Mouse (Mus musculus) heart, embryonic 12.5 days (tissue): ENCODE results near the gene Tbc1d14. TPM values are rescaled to one million over a fixed set of nuclear protein-coding genes. Genes with fewer than 3 reads are reported as not detected.

Experiments used
- ATAC-seq: fragments of 200-750 bp; cut with Nextera tagmentation; 2 replicates; pipeline ENCODE4 v1.8.0; 2017; ENCODE audit warnings: moderate TSS enrichment, moderate library complexity; ENCODE audit not compliant: insufficient number of reproducible peaks, low FRiP score
- H3K27ac ChIP-seq: fragments of 300-500 bp; sonication (generic); 2 replicates; pipeline ENCODE4 v1.5.1; 2016; ENCODE audit warnings: mild to moderate bottlenecking, moderate library complexity; ENCODE audit not compliant: poor library complexity, severe bottlenecking
- H3K27me3 ChIP-seq: fragments of 300-500 bp; sonication (generic); replicated peaks from 2 replicates; pipeline ENCODE4 v1.6.1; 2016; ENCODE audit warnings: mild to moderate bottlenecking, moderate library complexity
- H3K36me3 ChIP-seq: fragments of 300-500 bp; sonication (generic); 2 replicates; pipeline ENCODE4 v1.6.1; 2016; ENCODE audit warnings: mild to moderate bottlenecking, moderate library complexity
- H3K4me1 ChIP-seq: fragments of 300-500 bp; sonication (generic); replicated peaks from 2 replicates; pipeline ENCODE4 v1.6.1; 2016; ENCODE audit warnings: mild to moderate bottlenecking
- H3K4me2 ChIP-seq: fragments of 300-500 bp; sonication (generic); 2 replicates; pipeline ENCODE4 v1.6.1; 2016; ENCODE audit warnings: mild to moderate bottlenecking, moderate library complexity
- H3K4me3 ChIP-seq: fragments of 300-500 bp; sonication (generic); 2 replicates; pipeline ENCODE4 v1.5.1; 2016; ENCODE audit warnings: mild to moderate bottlenecking
- H3K9ac ChIP-seq: fragments of 300-500 bp; sonication (generic); 2 replicates; pipeline ENCODE4 v1.6.1; 2016; ENCODE audit warnings: mild to moderate bottlenecking, moderate library complexity
- H3K9me3 ChIP-seq: fragments of 300-500 bp; sonication (generic); replicated peaks from 2 replicates; pipeline ENCODE4 v1.6.1; 2016; ENCODE audit warnings: mild to moderate bottlenecking, moderate library complexity
- WGBS: fragments of 180-500 bp; shearing (Covaris S2); methylation state at CpG from one replicate; pipeline ENCODE4 v1.1.7; 2016; 5-methylcytosine and 5-hydroxymethylcytosine counted together
- polyA plus RNA-seq: library from polyadenylated mRNA; unstranded; fragments of >200 nt; fragmentation: Nextera tagmentation; extraction: Ambion mirVana; gene quantifications from 2 replicates; pipeline ENCODE4 v1.2.1, GENCODE M21; 2016

The Tbc1d14 gene
- polyA plus RNA-seq, 1 experiment from 2014 or later: 20.0 TPM

GRCm38 (mm10) chr5:36564530-36564929 lies 28.5 kb downstream of the Tbc1d14 start:
- no peak for ATAC-seq
- 64% methylated on average over 9 of the region's 9 CpGs for WGBS
- no peak overlapping the region for H3K4me2 ChIP-seq
- H3K4me3 ChIP-seq: no peak overlapping the region
- H3K4me1 ChIP-seq: peaks cover 60% of the 10 kb centered on the region
- H3K9me3 ChIP-seq: no peaks in the 10 kb centered on the region
- no peaks in the 10 kb centered on the region for H3K36me3 ChIP-seq
- no peaks in the 10 kb centered on the region for H3K27me3 ChIP-seq
- H3K9ac ChIP-seq: no peak overlapping the region
- H3K27ac ChIP-seq: no peak overlapping the region

GRCm38 (mm10) chr5:36563741-36564140 lies 29.3 kb downstream of the Tbc1d14 start:
- Histone ChIP-seq H3K36me3 (no peaks in the 10 kb centered on the region), H3K9me3 (no peaks in the 10 kb centered on the region), H3K9ac (no peak overlapping the region), H3K4me3 (no peak overlapping the region), H3K27me3 (no peaks in the 10 kb centered on the region), H3K4me1 (peaks cover 63% of the 10 kb centered on the region), H3K27ac (no peak overlapping the region), H3K4me2 (no peak overlapping the region)
- WGBS: 78% methylated on average over 6 of the region's 6 CpGs
- no peak for ATAC-seq

- 0 out of 2 replicates have a peak overlapping the region, but pooled peaks have one; percentile 28 for H3K27ac ChIP-seq
- H3K27me3 ChIP-seq: no peaks in the 10 kb centered on the region
- 76% methylated on average over 10 of the region's 10 CpGs for WGBS
- no peaks in the 10 kb centered on the region for H3K9me3 ChIP-seq
- no peak overlapping the region for H3K4me2 ChIP-seq
- H3K4me3 ChIP-seq: no peak overlapping the region
- no peaks in the 10 kb centered on the region for H3K36me3 ChIP-seq
- H3K4me1 ChIP-seq: peaks cover 60% of the 10 kb centered on the region
- no peak overlapping the region for H3K9ac ChIP-seq
- ATAC-seq: no peak; the same call in 1 of the 2 replicates
Observed at GRCm38 (mm10) chr5:36562791-36563445, 30.2 kb downstream of the Tbc1d14 start.

- Histone ChIP-seq H3K27me3 (no peaks in the 10 kb centered on the region), H3K4me3 (no peak overlapping the region), H3K4me1 (peaks cover 54% of the 10 kb centered on the region), H3K4me2 (no peak overlapping the region), H3K36me3 (no peaks in the 10 kb centered on the region), H3K27ac (no peak overlapping the region), H3K9me3 (no peaks in the 10 kb centered on the region), H3K9ac (no peak overlapping the region)
- ATAC-seq: no peak
- WGBS: 79% methylated on average over 4 of the region's 4 CpGs
Observed at GRCm38 (mm10) chr5:36561509-36561908, 31.6 kb downstream of the Tbc1d14 start.

- no peak for ATAC-seq
- no peaks in the 10 kb centered on the region for H3K36me3 ChIP-seq
- H3K9me3 ChIP-seq: no peaks in the 10 kb centered on the region
- H3K9ac ChIP-seq: no peak overlapping the region
- no peaks in the 10 kb centered on the region for H3K27me3 ChIP-seq
- H3K4me3 ChIP-seq: no peak overlapping the region
- peaks cover 54% of the 10 kb centered on the region for H3K4me1 ChIP-seq
- no peak overlapping the region for H3K4me2 ChIP-seq
- no peak overlapping the region for H3K27ac ChIP-seq
- 81% methylated on average over 4 of the region's 4 CpGs for WGBS
Observed at GRCm38 (mm10) chr5:36560490-36560889, 32.6 kb downstream of the Tbc1d14 start.

GRCm38 (mm10) chr5:36559510-36560235 lies 33.4 kb downstream of the Tbc1d14 start:
- no peak overlapping the region for H3K9ac ChIP-seq
- no peak for ATAC-seq
- WGBS: 74% methylated on average over 6 of the region's 6 CpGs
- H3K4me1 ChIP-seq: peaks cover 56% of the 10 kb centered on the region
- no peaks in the 10 kb centered on the region for H3K36me3 ChIP-seq
- no peaks in the 10 kb centered on the region for H3K27me3 ChIP-seq
- H3K4me2 ChIP-seq: no peak overlapping the region
- H3K4me3 ChIP-seq: no peak overlapping the region
- H3K27ac ChIP-seq: no peak overlapping the region; the same call in 1 of the 2 replicates
- no peaks in the 10 kb centered on the region for H3K9me3 ChIP-seq

- H3K27ac ChIP-seq: no peak overlapping the region
- no peak overlapping the region for H3K9ac ChIP-seq
- WGBS: 87% methylated on average over 5 of the region's 5 CpGs
- no peaks in the 10 kb centered on the region for H3K9me3 ChIP-seq
- ATAC-seq: no peak
- no peaks in the 10 kb centered on the region for H3K27me3 ChIP-seq
- no peak overlapping the region for H3K4me2 ChIP-seq
- H3K36me3 ChIP-seq: no peaks in the 10 kb centered on the region
- H3K4me1 ChIP-seq: peaks cover 56% of the 10 kb centered on the region
- H3K4me3 ChIP-seq: no peak overlapping the region
Observed at GRCm38 (mm10) chr5:36559106-36559505, 34.0 kb downstream of the Tbc1d14 start.

GRCm38 (mm10) chr5:36558526-36558925 lies 34.5 kb downstream of the Tbc1d14 start:
- H3K4me3 ChIP-seq: no peak overlapping the region
- H3K4me1 ChIP-seq: peaks cover 56% of the 10 kb centered on the region
- no peak for ATAC-seq
- H3K27me3 ChIP-seq: no peaks in the 10 kb centered on the region
- H3K36me3 ChIP-seq: no peaks in the 10 kb centered on the region
- H3K4me2 ChIP-seq: no peak overlapping the region
- 80% methylated on average over 2 of the region's 2 CpGs for WGBS
- no peaks in the 10 kb centered on the region for H3K9me3 ChIP-seq
- no peak overlapping the region for H3K9ac ChIP-seq
- H3K27ac ChIP-seq: no peak overlapping the region

- no peak overlapping the region for H3K9ac ChIP-seq
- H3K36me3 ChIP-seq: no peaks in the 10 kb centered on the region
- H3K4me1 ChIP-seq: peaks cover 56% of the 10 kb centered on the region
- no peaks in the 10 kb centered on the region for H3K27me3 ChIP-seq
- no peak overlapping the region for H3K4me3 ChIP-seq
- WGBS: 60% methylated on average over 7 of the region's 7 CpGs
- ATAC-seq: no peak
- no peaks in the 10 kb centered on the region for H3K9me3 ChIP-seq
- H3K27ac ChIP-seq: no peak overlapping the region
- no peak overlapping the region for H3K4me2 ChIP-seq
Observed at GRCm38 (mm10) chr5:36557584-36558308, 35.3 kb downstream of the Tbc1d14 start.

GRCm38 (mm10) chr5:36556906-36557305 lies 36.2 kb downstream of the Tbc1d14 start:
- Histone ChIP-seq H3K27me3 (no peaks in the 10 kb centered on the region), H3K27ac (no peak overlapping the region), H3K9me3 (no peaks in the 10 kb centered on the region), H3K36me3 (no peaks in the 10 kb centered on the region), H3K9ac (no peak overlapping the region), H3K4me2 (no peak overlapping the region), H3K4me1 (peaks cover 51% of the 10 kb centered on the region), H3K4me3 (no peak overlapping the region)
- ATAC-seq: no peak
- 82% methylated on average over 3 of the region's 3 CpGs for WGBS

GRCm38 (mm10) chr5:36556289-36556688 lies 36.8 kb downstream of the Tbc1d14 start:
- Histone ChIP-seq H3K4me3 (no peak overlapping the region), H3K4me1 (peaks cover 45% of the 10 kb centered on the region), H3K27ac (no peak overlapping the region), H3K9me3 (no peaks in the 10 kb centered on the region), H3K9ac (no peak overlapping the region), H3K36me3 (no peaks in the 10 kb centered on the region), H3K4me2 (no peak overlapping the region), H3K27me3 (no peaks in the 10 kb centered on the region)
- no peak for ATAC-seq
- WGBS: 78% methylated on average over 4 of the region's 4 CpGs
